Mouse (Mus musculus): ENCODE measurements around the gene Atp6v0b.

Atp6v0b gene

DNA sequence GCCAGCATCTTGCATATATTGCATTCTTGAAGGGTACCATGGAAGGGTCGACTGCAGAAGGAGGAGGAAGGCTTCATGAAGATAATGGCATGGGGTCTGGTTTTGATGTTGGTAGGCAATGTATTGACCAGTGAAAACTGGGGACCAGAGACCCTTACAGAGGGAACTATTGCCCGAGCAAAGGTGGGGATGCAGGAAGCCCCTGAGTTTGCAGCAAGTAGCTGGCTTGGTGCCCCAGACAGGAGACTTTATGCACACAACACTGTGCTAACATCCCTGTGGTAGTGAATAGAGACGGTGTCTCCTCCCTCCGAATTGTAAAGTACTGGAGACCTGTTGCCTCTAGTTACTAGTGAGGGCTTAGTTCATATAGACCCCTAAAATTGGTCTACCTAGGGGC lies 49.9 kb downstream of the Atp6v0b start:
- DNase-seq (ENCODE audit: extremely low read depth, low read depth): no peak

DNA sequence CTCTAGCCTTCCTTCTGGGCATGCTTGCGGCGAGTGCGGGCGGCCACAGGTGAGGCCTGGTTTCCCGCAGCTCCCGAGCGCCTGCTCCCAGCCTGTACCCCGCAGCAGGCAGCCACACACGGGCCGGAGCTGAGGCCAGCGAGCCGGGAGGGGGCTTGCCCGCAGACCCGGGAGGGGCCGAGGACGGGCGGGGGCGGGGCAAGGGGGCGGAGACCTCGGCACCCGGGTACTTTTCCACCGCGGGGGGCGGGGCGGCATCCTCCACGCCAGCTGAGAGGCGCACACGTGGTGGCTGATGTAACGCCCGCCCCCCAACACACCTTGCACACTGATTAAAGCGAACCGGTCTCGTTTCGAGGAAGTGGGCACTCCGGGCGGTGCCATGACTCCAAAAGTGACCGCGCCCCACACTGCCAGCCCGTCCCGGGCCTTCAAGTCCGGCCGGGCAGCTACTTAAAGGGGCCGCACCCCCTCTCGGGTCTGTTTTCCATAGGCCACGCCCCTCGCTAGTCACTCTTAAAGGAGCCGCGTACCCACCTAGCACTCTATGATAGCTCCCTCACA lies 50.8 kb downstream of the Atp6v0b start:
- peak; percentile 50 for DNase-seq (ENCODE audit: extremely low read depth, low read depth)

DNA sequence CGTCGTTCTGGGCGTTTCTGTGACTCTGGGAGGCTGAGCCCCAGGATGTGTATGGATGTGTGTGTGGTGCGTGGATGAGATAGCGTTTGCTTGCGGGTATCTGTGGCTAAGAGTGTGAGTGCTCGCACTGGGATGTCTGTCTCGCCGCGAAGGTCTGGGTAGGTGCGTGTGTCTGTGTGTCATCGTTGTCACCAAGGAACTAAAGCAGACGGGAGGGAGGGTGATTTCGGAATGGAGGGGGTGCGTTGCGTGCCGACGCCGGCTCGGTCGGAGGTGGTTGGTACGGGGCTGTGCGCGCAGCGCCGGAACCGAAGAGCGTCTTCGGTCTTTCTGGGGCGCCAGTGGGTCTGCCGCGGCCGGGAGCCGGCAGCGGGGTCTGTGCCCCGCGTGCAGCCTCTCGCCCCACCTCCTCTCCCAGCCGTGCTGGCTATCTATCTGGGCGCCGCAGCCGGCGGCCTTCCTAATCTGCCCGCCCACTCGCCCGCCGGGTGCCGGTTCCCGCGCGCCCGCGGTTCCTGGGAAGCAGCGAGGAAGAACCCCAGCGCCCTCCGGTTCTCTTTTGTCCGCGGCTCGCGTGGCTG lies 51.5 kb downstream of the Atp6v0b start:
- no peak for DNase-seq (ENCODE audit: extremely low read depth, low read depth)

GRCm38 (mm10) chr4:117834845-117835530 lies 52.1 kb downstream of the Atp6v0b start:
- DNase-seq (ENCODE audit: extremely low read depth, low read depth): peak; percentile 81

- DNase-seq (ENCODE audit: extremely low read depth, low read depth): no peak
Observed at GRCm38 (mm10) chr4:117834457-117834844, 52.7 kb downstream of the Atp6v0b start, which contains the start of gene Slc6a9. Gene Slc6a9 (plus strand): TSS chr4:117834506.

Measured in MEL-GATA-1-ER (cell line).